Mouse (Mus musculus) heart, adult 2 months (tissue): ENCODE measurements around the gene Obp2a. TPM values are rescaled to one million over a fixed set of nuclear protein-coding genes. Genes with fewer than 3 reads are reported as not detected.
"Not testable (repeated sequence)": the region's sequence is repeated elsewhere in the genome, so short reads cannot be mapped to it uniquely, and the experiment has no call there.

Experiments
- DNase-seq, 2 experiments: peaks; one replicate each; pipeline ENCODE4 v3.0.0; 2021
- H3K27ac ChIP-seq: fragments of 200-600 bp; 2 replicates; pipeline ENCODE4 v1.8.1; 2022
- H3K27me3 ChIP-seq: fragments of 200-500 bp; 2 replicates; pipeline ENCODE4 v1.6.1; 2012; ENCODE audit warnings: mild to moderate bottlenecking, low read length, inconsistent platforms, mixed read lengths; ENCODE audit not compliant: control insufficient read depth, insufficient read depth
- H3K36me3 ChIP-seq: fragments of 200-500 bp; 2 replicates; pipeline ENCODE4 v1.6.1; 2012; ENCODE audit warnings: low read length, inconsistent platforms; ENCODE audit not compliant: control insufficient read depth, insufficient read depth
- H3K4me1 ChIP-seq: fragments of 200-500 bp; 2 replicates; pipeline ENCODE4 v1.6.1; 2011; ENCODE audit warnings: low read length; ENCODE audit not compliant: control insufficient read depth, insufficient read depth
- H3K4me3 ChIP-seq: fragments of 200-600 bp; 2 replicates; pipeline ENCODE4 v1.8.1; 2022
- H3K79me2 ChIP-seq: fragments of 200-500 bp; replicated peaks from 2 replicates; pipeline ENCODE4 v1.6.1; 2012; ENCODE audit warnings: mild to moderate bottlenecking, inconsistent platforms, low read length, moderate library complexity, mixed read lengths; ENCODE audit not compliant: control insufficient read depth, insufficient read depth
- H3K9ac ChIP-seq: fragments of 200-500 bp; 2 replicates; pipeline ENCODE4 v1.6.1; 2012; ENCODE audit warnings: low read depth, mild to moderate bottlenecking, control low read depth, inconsistent platforms, low read length, mixed read lengths
- CTCF ChIP-seq: fragments of 200-600 bp; IDR thresholded peaks from 2 replicates; pipeline ENCODE4 v1.8.1; 2022; ENCODE audit warnings: antibody characterized with exemption, mild to moderate bottlenecking, moderate library complexity
- EP300 ChIP-seq: fragments of 200-500 bp; IDR thresholded peaks from 2 replicates; pipeline ENCODE4 v1.6.1; 2011; ENCODE audit warnings: low read depth, low read length, control low read depth; ENCODE audit not compliant: insufficient read depth
- POLR2A ChIP-seq: fragments of 200-500 bp; IDR thresholded peaks from 2 replicates; pipeline ENCODE4 v1.6.1; 2011; ENCODE audit warnings: mild to moderate bottlenecking, low read depth, low read length, control low read depth; ENCODE audit not compliant: insufficient read depth
- WGBS: fragments of 180-500 bp; shearing (Covaris S2); methylation state at CpG from one replicate; pipeline ENCODE4 v1.1.7; 2018; 5-methylcytosine and 5-hydroxymethylcytosine counted together
- intact Hi-C: fragments of 180-260 bp; cut with DNase I; formaldehyde crosslinking; loops from one replicate; pipeline ENCODE4 v1.15.1; 2025
- polyA plus RNA-seq: library from polyadenylated mRNA; depleted of rRNA; stranded (reverse); fragments of >200 nt; gene quantifications from 2 replicates; pipeline ENCODE4 v1.2.3, GENCODE M21; 2012
- total RNA-seq, 2 experiments: library from RNA; stranded (reverse); gene quantifications; 2 replicates each; pipeline ENCODE4 v1.2.3; 2021

Gene Obp2a
- total and polyA plus RNA-seq, 3 experiments = not detected

- no peak for DNase-seq
- Histone ChIP-seq H3K4me1 (peaks cover 2% of the 10 kb centered on the region; the same call in 1 of the 2 replicates), H3K36me3 (no peaks in the 10 kb centered on the region), H3K4me3 (no peak overlapping the region), H3K27me3 (no peaks in the 10 kb centered on the region), H3K27ac (no peak overlapping the region; the same call in 1 of the 2 replicates), H3K9ac (no peak overlapping the region), H3K79me2 (no peaks in the 10 kb centered on the region)
- TF ChIP-seq EP300 = no peak
- TF ChIP-seq POLR2A = no peak
- no peak for TF ChIP-seq CTCF
- WGBS = 41% methylated on average over 5 of the region's 5 CpGs
- intact Hi-C loops = no loop called here
Observed at GRCm38 (mm10) chr2:25701001-25701400, 1.2 kb downstream of the Obp2a start.

GRCm38 (mm10) chr2:25703706-25704105 is 3.9 kb downstream of the Obp2a start:
- H3K9ac ChIP-seq = no peak overlapping the region
- peaks cover 4% of the 10 kb centered on the region for H3K4me1 ChIP-seq
- H3K4me3 ChIP-seq = no peak overlapping the region
- no peaks in the 10 kb centered on the region for H3K27me3 ChIP-seq
- H3K27ac ChIP-seq = no peak overlapping the region
- no peak for DNase-seq
- TF ChIP-seq EP300 (no peak), POLR2A (no peak), CTCF (no peak)
- 37% methylated on average over 4 of the region's 4 CpGs for WGBS
- H3K79me2 ChIP-seq = no peaks in the 10 kb centered on the region
- intact Hi-C loops = no loop called here
- H3K36me3 ChIP-seq = no peaks in the 10 kb centered on the region

GRCm38 (mm10) chr2:25706643-25707481 is 7.0 kb downstream of the Obp2a start, which contains the start of gene Bmyc:
Gene Bmyc, plus strand, starts transcription at chr2:25706739.
- Histone ChIP-seq H3K79me2 (no peaks in the 10 kb centered on the region), H3K9ac (peak within 1 kb of the TSS; percentile 87), H3K4me3 (peak within 1 kb of the TSS; percentile 92), H3K36me3 (no peaks in the 10 kb centered on the region), H3K27me3 (no peaks in the 10 kb centered on the region), H3K4me1 (peaks cover 3% of the 10 kb centered on the region), H3K27ac (peak within 1 kb of the TSS; percentile 69)
- peak; percentile 78 for TF ChIP-seq CTCF
- peak; percentile 52; the same call in 1 of the 2 replicates for TF ChIP-seq EP300
- TF ChIP-seq POLR2A = peak; percentile 56; the same call in 1 of the 2 replicates
- under 1% methylated on average over 78 of the region's 78 CpGs for WGBS
- intact Hi-C loops = no loop called here
- peak; percentile 83 to 85 for DNase-seq

GRCm38 (mm10) chr2:25708121-25708520 is 8.3 kb downstream of the Obp2a start:
- Histone ChIP-seq H3K79me2 (no peaks in the 10 kb centered on the region), H3K27me3 (no peaks in the 10 kb centered on the region), H3K36me3 (no peaks in the 10 kb centered on the region), H3K4me3 (no peak overlapping the region), H3K27ac (no peak overlapping the region), H3K4me1 (peaks cover 3% of the 10 kb centered on the region), H3K9ac (no peak overlapping the region)
- intact Hi-C loops = loop anchor here (2.0 kb wide), 1 partner anchor 43 kb away; no protein-coding TSS in a partner anchor
- peak in 1 of 2 experiments; percentile 11 for DNase-seq
- WGBS = 87% methylated on average over 2 of the region's 2 CpGs
- peak; percentile 50 for TF ChIP-seq CTCF
- TF ChIP-seq POLR2A = no peak
- no peak for TF ChIP-seq EP300

GRCm38 (mm10) chr2:25709056-25709455 is 9.2 kb downstream of the Obp2a start:
- WGBS = 90% methylated on average over 1 of the region's 1 CpGs
- H3K36me3 ChIP-seq, H3K27me3 ChIP-seq, H3K79me2 ChIP-seq, H3K27ac ChIP-seq, H3K4me3 ChIP-seq, H3K9ac ChIP-seq, H3K4me1 ChIP-seq, DNase-seq: not testable (repeated sequence)
- intact Hi-C loops = loop anchor here (2.0 kb wide), 1 partner anchor 42 kb away; no protein-coding TSS in a partner anchor

- not testable (repeated sequence) for H3K4me3 ChIP-seq, H3K9ac ChIP-seq, H3K27me3 ChIP-seq, H3K4me1 ChIP-seq, H3K79me2 ChIP-seq, H3K36me3 ChIP-seq, DNase-seq, H3K27ac ChIP-seq
- intact Hi-C loops = loop anchor here (2.0 kb wide), 1 partner anchor 41 kb away; no protein-coding TSS in a partner anchor
- 66% methylated on average over 2 of the region's 2 CpGs for WGBS
Observed at GRCm38 (mm10) chr2:25709791-25710190, 9.9 kb downstream of the Obp2a start.

- DNase-seq, H3K79me2 ChIP-seq, H3K36me3 ChIP-seq, H3K4me1 ChIP-seq, H3K9ac ChIP-seq, intact Hi-C loops, H3K27ac ChIP-seq, H3K4me3 ChIP-seq, H3K27me3 ChIP-seq: not testable (repeated sequence)
- 38% methylated on average over 3 of the region's 3 CpGs for WGBS
Observed at GRCm38 (mm10) chr2:25711641-25712040, 11.8 kb downstream of the Obp2a start.
